Mouse (Mus musculus) liver, adult 2 months (tissue): ENCODE results near the gene Ncam1. TPM values are rescaled to one million over a fixed set of nuclear protein-coding genes. Genes with fewer than 3 reads are reported as not detected.

Experiments
- DNase-seq: peaks from one replicate; pipeline ENCODE4 v3.0.0-alpha.2; 2011; ENCODE audit warnings: low read depth, low spot score; ENCODE audit errors: extremely low read depth
- H3K27ac ChIP-seq: fragments of 200-500 bp; replicated peaks from 2 replicates; pipeline ENCODE4 v1.5.1; 2012; ENCODE audit warnings: low read depth, mild to moderate bottlenecking, control low read depth, inconsistent platforms, low read length; ENCODE audit not compliant: insufficient read depth
- H3K27me3 ChIP-seq: fragments of 200-500 bp; 2 replicates; pipeline ENCODE4 v1.6.1; 2012; ENCODE audit warnings: mild to moderate bottlenecking, moderate library complexity, low read length, inconsistent platforms; ENCODE audit not compliant: control insufficient read depth, insufficient read depth
- H3K36me3 ChIP-seq: fragments of 200-500 bp; 2 replicates; pipeline ENCODE4 v1.6.1; 2012; ENCODE audit warnings: low read length, inconsistent platforms; ENCODE audit not compliant: control insufficient read depth, insufficient read depth
- H3K4me1 ChIP-seq: fragments of 200-500 bp; 2 replicates; pipeline ENCODE4 v1.6.1; 2011; ENCODE audit warnings: low read length; ENCODE audit not compliant: control insufficient read depth, insufficient read depth
- H3K4me3 ChIP-seq: fragments of 200-500 bp; 2 replicates; pipeline ENCODE4 v1.5.1; 2011; ENCODE audit warnings: low read depth, mild to moderate bottlenecking, control low read depth, low read length, moderate library complexity; ENCODE audit not compliant: insufficient read depth
- H3K79me2 ChIP-seq: fragments of 200-500 bp; 2 replicates; pipeline ENCODE4 v1.6.1; 2012; ENCODE audit warnings: inconsistent platforms, mild to moderate bottlenecking, low read length, moderate library complexity; ENCODE audit not compliant: control insufficient read depth, insufficient read depth
- H3K9ac ChIP-seq: fragments of 200-500 bp; 2 replicates; pipeline ENCODE4 v1.6.1; 2012; ENCODE audit warnings: low read depth, mild to moderate bottlenecking, control low read depth, inconsistent platforms, low read length
- CTCF ChIP-seq: fragments of 200-500 bp; IDR thresholded peaks from 2 replicates; pipeline ENCODE4 v1.5.1; 2011; ENCODE audit warnings: low read depth, low read length, control low read depth
- POLR2A ChIP-seq: fragments of 200-500 bp; IDR thresholded peaks from 2 replicates; pipeline ENCODE4 v1.6.1; 2011; ENCODE audit warnings: low read length, control low read depth; ENCODE audit not compliant: insufficient read depth; ENCODE audit errors: extremely low read depth
- WGBS: fragments of 180-500 bp; shearing (Covaris S2); methylation state at CpG from one replicate; pipeline ENCODE4 v1.1.7; 2018; 5-methylcytosine and 5-hydroxymethylcytosine counted together
- polyA plus RNA-seq: library from polyadenylated mRNA; depleted of rRNA; stranded (reverse); fragments of >200 nt; gene quantifications from 2 replicates; pipeline ENCODE4 v1.2.3, GENCODE M21; 2012
- total RNA-seq: library from RNA; depleted of rRNA; stranded (reverse); fragments of >200 nt; gene quantifications from 2 replicates; pipeline ENCODE4 v1.2.3, GENCODE M21; 2014

Gene Ncam1
- total and polyA plus RNA-seq, 2 experiments, result 0.07 to 0.18 TPM

DNA sequence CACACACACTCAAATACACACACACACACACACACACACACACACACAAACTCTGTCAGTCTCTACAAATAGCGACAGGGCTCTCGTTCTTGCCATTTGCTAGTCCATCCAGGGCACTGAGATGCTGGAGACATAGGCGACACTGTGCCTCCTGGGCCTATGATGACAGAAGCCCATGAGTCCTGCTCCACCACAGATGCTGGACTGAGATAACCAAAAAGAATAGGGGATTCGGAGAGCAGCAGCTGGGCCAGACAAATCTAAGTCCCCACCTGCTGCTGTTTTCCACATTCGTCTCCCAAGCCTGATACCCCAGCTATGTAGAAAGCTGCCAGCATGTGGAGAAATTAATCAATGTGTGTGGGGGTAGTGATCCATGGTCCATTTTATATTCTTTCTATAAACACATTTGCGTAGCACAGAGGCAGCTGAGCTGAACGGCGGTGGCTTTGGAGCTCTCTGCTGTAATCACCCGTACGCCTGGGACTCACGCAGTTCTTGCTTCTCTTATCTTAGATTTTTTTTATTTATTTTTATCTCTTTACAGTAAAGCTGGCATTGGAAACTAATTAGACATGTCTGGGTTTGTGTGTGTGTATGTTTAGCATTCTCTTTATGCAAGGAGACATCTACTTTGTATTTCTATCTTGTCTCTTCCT is 162.9 kb downstream of the Ncam1 start:
- TF ChIP-seq CTCF (no peak), POLR2A (no peak)
- WGBS, result 85% methylated on average over 11 of the region's 11 CpGs
- Histone ChIP-seq H3K27me3 (no peaks in the 10 kb centered on the region), H3K4me3 (no peak overlapping the region), H3K9ac (no peak overlapping the region), H3K36me3 (no peaks in the 10 kb centered on the region), H3K27ac (no peak overlapping the region), H3K4me1 (no peaks in the 10 kb centered on the region), H3K79me2 (no peaks in the 10 kb centered on the region)
- DNase-seq, result no peak

DNA sequence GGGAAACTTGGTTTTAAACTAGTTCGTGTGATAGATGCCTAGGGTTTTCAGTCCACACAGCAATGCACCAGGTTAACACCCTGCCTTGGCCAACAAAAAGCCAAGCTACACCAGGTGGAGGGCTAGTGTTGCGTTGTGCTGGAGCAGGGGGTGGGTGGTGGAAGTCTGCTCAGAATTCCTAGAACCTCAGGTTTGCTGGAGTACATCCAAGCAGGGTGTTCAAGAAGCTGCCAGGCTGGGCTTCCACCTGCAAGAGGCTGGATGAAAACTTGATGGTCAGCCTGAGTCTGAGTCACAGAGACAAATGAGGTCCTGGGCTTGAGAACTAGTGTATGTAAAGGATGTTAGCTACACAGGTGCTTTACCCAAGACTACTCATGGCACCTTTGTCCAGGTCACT is 166.1 kb downstream of the Ncam1 start:
- Histone ChIP-seq H3K4me1 (no peaks in the 10 kb centered on the region), H3K27ac (no peak overlapping the region), H3K27me3 (no peaks in the 10 kb centered on the region), H3K79me2 (no peaks in the 10 kb centered on the region), H3K9ac (no peak overlapping the region), H3K36me3 (no peaks in the 10 kb centered on the region), H3K4me3 (no peak overlapping the region)
- WGBS, result 73% methylated on average over 2 of the region's 2 CpGs
- TF ChIP-seq CTCF (no peak), POLR2A (no peak)
- DNase-seq, result no peak

- no peaks in the 10 kb centered on the region for H3K4me1 ChIP-seq
- H3K27ac ChIP-seq, result no peak overlapping the region
- H3K4me3 ChIP-seq, result no peak overlapping the region
- no peaks in the 10 kb centered on the region for H3K36me3 ChIP-seq
- DNase-seq, result no peak
- TF ChIP-seq CTCF (no peak), POLR2A (no peak)
- no peak overlapping the region for H3K9ac ChIP-seq
- no peaks in the 10 kb centered on the region for H3K79me2 ChIP-seq
- H3K27me3 ChIP-seq, result no peaks in the 10 kb centered on the region
- WGBS, result 86% methylated on average over 2 of the region's 2 CpGs
Observed at GRCm38 (mm10) chr9:49630336-49630735, 168.4 kb downstream of the Ncam1 start.

DNA sequence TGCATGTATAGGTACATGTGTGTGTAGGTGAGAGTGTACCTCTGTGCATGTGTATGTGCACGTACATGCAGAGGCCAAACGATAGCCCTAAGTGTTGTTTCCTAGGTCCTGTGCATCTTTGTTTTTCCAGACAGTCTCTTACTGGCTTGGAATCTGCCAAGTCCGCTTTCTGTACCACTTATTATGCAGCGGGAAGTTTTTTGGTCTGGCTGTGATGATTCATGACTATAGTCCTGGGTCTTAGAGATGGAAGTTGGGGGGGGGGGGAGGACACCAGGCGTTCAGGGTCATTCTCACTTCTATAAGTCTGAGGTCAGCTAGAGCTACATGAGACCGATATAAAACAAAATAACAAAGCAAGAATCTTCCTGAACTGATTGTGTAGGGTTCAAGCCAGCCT is 173.8 kb downstream of the Ncam1 start:
- Histone ChIP-seq H3K79me2 (no peaks in the 10 kb centered on the region), H3K4me3 (no peak overlapping the region), H3K9ac (no peak overlapping the region), H3K27me3 (no peaks in the 10 kb centered on the region), H3K4me1 (no peaks in the 10 kb centered on the region), H3K36me3 (no peaks in the 10 kb centered on the region), H3K27ac (no peak overlapping the region)
- no peak for DNase-seq
- 86% methylated on average over 6 of the region's 6 CpGs for WGBS
- no peak for TF ChIP-seq POLR2A
- TF ChIP-seq CTCF, result no peak

GRCm38 (mm10) chr9:49623934-49624505 is 174.7 kb downstream of the Ncam1 start:
- no peak for TF ChIP-seq CTCF
- no peak for TF ChIP-seq POLR2A
- WGBS, result 66% methylated on average over 3 of the region's 3 CpGs
- DNase-seq, result no peak
- Histone ChIP-seq H3K9ac (no peak overlapping the region), H3K4me3 (no peak overlapping the region), H3K79me2 (no peaks in the 10 kb centered on the region), H3K27ac (no peak overlapping the region), H3K4me1 (no peaks in the 10 kb centered on the region), H3K27me3 (no peaks in the 10 kb centered on the region), H3K36me3 (no peaks in the 10 kb centered on the region)

GRCm38 (mm10) chr9:49622928-49623676 is 175.6 kb downstream of the Ncam1 start:
- TF ChIP-seq CTCF (no peak), POLR2A (no peak)
- Histone ChIP-seq H3K4me1 (no peaks in the 10 kb centered on the region), H3K36me3 (no peaks in the 10 kb centered on the region), H3K27me3 (no peaks in the 10 kb centered on the region), H3K9ac (no peak overlapping the region), H3K4me3 (no peak overlapping the region), H3K79me2 (no peaks in the 10 kb centered on the region), H3K27ac (no peak overlapping the region)
- no peak for DNase-seq
- WGBS, result 71% methylated on average over 9 of the region's 9 CpGs
